Mouse (Mus musculus): ENCODE measurements around the gene 1700122O11Rik.

1700122O11Rik gene

DNA sequence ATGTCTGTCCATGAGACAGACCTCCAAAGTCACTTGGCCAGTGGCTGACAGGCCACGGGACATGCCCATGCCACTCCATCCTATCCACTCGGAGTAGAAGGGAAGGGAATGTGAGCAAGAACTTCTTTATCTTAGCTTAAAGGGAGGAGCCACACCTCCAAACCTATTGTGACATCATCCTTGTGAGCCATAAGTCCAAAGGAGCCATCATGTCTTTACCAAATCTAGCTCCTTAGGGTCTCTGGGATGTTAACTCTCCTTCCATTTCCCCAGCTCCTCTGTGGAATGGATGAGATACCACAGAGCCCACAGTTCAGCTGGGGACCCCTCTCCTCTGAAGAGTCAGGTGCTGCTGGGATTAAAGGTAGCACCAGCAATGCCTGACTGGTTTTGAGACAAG is at the start of gene 1700122O11Rik:
1700122O11Rik (minus strand) TSS at position 101 of the 400 bp plus-strand sequence.
- no peak for DNase-seq (ENCODE audit: low read depth, low spot score)

DNA sequence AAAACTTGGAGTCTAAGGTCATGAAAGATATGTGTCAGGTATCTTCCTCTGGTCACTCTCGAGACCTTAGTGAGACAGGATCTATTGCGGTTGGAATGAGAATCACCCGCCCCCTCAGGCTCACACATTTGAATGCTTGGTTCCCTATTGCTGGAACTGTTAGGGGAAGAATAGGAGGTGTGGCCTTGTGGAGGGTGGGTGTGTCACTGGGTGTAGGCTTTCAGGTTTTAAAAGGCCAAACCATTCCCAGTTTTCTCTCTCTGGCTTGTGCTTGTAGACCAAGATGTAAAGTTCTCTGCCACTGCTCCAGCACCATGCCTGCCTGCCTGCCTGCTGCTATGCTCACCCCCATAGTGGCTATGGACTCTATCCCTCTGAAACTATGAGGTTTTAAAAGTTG is 42.5 kb upstream of the 1700122O11Rik start:
- no peak for DNase-seq (ENCODE audit: low read depth, low spot score)

DNA sequence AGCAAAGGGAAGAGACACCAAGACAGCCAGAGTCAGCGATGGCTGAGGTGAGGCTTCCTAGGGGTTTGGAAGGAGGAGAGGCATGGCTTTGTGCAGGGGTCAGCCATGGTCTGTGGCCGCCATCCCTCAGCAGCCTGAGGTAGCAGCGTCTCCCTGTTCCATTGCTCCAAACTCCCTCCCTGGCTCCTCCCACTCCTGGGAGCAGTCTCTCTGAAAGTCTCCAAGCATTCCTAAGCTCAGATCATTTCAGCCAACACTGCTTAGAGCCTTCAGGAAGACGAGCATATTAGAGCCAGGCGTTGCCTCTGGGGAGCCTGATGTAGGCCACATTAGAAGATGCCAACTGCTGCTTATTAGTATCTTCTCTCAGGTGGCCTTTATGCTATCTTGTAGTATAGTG is 29.6 kb upstream of the 1700122O11Rik start:
- DNase-seq (ENCODE audit: low read depth, low spot score) = no peak

DNA sequence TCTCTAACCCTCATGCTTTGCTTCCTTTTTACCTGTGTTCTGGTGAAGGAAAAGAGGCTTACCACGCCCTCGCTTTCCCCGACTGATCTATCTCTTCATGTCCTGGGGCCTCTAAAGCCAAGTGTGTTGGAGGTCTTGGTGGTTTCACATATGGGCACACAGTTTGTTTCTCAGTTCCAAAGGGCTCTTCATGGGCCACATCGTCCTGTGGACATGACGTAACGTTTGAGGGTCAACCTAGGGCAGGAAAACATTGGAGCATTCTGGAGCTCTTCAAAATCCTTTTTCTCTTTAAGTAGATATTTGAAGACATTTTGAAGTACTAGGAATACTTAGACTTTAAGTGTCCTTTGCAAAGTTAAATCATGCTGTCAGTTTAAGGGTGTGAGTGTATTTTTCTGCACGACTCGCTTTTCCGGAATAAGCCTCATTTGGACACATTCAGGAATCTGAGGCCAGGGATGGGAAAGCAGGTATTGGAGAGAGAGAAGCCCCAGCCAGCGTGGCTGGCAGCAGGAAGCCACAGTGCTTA is 29.1 kb upstream of the 1700122O11Rik start:
- no peak for DNase-seq (ENCODE audit: low read depth, low spot score)

DNA sequence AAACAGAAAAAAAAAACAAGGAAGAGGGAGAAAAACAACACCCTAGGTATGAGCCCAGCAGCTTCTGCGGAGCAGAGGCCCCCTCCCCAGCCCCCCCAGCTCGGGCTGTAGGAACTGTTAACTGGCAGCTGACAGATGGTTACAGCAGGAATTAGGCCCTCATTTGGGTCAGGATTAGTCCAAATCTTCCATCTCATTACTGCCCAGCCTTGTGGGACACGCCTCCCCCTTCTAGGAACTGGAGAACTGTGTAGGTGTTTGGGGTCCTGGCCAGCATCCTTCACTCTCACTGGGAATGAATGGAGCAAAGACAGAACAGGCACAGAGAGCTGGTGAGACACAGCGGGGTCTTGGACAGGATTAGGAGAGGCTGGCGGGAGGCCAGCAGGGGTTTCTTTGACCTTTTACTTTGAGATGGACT is 27.0 kb upstream of the 1700122O11Rik start:
- DNase-seq (ENCODE audit: low read depth, low spot score) = no peak

DNA sequence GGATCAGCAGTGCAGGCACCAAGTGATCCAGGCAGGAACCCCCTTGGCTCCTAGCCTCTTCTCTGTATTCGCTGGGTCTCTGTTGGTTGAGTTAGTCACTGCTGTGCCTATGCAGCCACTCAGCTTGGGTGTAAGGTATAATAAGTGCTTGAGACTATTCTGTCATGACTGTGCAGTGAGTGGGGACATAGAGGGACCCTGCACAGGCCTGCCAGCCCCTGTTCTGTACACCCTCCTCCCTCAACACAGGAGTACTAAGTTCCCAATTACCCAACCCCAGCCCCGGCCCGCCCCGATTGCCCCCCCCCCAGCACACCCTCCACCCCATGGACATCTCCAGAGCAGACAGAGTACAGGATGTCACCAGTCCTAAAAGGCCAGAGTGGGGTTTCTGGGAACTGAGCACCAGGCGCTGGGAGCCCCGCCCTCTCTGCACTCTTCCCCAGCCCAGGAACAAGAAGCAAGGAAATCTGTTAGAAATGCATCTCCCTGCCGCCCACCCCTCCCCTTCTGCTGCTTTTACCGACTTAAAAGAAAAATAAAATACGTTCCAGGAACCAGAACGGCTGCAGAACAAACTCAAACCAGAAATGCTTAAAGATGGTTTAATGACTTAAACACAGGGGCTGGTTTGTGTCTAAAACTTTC is 26.2 kb upstream of the 1700122O11Rik start:
- DNase-seq (ENCODE audit: low read depth, low spot score) = no peak

DNA sequence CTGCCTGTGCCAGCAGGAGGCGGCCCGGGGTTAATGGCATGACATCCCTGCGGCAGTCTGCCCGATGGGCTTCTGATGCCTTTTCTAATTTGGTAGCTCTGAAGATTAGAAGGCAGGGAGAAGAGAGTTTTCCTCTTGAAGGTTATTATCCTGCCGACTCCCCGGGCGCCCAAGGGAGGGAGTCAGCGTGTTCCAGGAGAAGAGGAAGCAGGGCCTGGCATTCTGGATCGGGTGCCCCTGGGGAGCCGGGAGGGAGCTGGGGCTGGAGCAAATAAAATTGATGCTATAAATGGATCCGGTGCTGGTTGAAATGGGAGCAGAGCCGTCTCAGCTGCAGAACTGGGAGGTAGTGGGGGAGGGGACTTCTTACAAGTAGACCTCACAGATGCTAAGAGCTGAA is 19.3 kb upstream of the 1700122O11Rik start:
- DNase-seq (ENCODE audit: low read depth, low spot score) = no peak

DNA sequence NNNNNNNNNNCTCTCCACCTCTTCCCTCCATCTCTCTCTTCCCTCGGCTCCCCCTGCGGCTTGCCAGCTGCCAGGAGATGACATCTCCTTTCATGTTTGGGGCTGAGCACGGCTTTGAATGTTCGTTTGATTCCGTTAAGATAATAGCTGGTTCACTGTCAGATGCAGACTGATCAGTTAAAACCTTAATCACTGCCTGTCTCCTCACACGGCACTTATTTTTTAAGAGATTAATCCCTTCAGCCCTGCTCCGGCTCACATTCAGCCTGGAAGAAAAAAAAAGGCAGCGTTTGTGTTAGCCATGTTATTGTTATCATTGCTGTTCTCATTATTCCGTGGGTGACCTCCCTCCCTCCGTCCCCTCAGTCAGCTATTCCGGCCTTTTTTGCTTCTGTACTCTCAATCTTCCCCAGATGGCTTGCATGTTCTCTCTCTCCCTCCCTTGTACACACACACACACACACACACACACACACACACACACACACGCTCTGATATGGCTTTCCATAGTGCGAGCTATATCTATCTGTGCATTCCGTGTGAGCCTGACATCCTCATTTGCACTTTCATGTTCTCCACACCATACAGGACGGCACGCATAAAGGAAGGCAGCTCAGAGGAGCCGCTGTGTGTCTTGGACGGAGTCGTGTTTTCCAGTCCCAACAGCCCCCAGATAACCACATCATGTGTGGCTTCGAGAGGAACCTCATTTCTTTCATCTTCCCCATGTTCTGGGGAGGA is 17.2 kb upstream of the 1700122O11Rik start:
- DNase-seq (ENCODE audit: low read depth, low spot score) = no peak

DNA sequence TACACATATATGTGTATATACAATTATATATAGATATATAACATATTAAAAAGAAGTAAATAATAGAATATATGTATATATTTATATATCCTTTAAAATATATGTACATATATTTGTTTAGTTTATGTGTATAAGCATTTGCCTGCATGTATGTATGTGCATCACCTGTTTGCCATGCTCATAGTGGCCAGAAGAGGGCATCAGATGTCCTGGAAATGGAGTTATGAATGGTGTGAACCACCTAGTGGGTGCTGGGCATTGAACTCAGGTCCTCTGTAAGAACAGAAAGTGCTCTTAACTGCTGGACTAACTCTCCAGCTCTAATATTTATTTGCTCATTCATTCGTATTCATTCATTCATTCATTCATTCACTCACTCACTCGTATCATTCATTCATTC is 15.6 kb upstream of the 1700122O11Rik start:
- no peak for DNase-seq (ENCODE audit: low read depth, low spot score)

DNA sequence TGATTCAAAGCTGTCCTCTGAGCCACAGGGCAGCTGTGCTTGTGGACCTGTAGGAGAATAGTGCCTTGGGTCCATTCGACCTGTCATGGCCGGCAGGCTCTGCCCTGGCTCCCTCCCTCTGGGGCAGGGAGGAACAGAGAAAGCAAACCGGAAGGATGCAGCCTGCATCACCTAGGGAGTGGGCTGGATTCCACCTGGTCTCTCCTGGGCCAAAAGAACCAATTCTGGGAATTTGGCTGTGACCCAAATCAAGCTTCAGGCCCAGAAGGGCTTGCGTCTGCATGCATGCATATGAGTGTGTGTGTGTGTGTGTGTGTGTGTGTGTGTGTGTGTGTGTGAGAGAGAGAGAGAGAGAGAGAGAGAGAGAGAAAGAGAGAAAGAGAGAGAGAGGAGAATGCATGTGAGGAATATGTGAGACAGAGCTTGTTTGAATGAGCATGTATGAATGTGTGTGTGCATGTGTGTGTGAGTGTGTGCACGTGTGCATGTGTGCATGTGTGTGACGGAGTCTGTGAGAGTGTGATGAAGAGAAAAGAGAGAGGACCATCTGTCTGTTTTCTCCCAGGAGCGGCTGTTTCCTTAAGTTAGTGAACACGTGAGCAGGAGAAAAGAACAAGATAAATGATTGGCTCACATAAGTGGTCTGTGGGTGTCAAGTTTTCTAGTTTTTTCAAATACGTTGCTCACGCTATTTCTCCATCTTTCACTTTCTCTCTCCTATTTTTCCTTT is 14.4 kb upstream of the 1700122O11Rik start:
- no peak for DNase-seq (ENCODE audit: low read depth, low spot score)

DNA sequence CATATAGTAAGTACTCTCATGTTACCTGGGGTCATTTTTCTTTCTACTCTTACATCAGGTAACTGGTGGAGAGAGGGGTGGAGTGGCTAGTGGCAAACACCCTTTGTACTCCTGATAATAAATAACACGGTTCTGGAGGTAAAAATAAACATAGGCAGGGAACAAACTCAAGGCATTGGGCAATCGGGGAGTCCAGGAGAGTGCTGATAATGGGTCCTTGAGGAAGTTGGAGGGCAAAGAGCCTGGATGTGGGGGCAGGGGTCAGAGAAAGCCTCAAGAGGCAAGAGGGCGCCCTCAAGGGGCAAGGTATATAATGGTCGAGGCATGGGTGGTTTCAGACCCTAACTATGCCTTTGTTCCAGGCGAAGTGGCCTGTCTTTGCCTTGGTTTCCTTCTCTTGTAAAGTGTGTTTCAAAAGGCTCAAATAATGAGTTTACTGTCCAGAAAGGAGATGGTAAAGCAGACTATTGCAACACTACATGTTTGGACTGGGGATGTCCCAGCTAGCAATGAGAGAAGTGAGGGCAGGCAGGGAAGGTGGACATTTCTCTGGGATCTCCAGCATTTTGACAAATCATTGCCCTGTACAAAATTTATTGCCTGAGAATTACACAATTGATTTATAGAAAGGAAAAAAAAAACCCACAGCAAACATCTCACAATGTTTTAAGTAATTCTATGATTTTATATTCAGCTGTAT is 13.7 kb upstream of the 1700122O11Rik start:
- DNase-seq (ENCODE audit: low read depth, low spot score) = no peak

DNA sequence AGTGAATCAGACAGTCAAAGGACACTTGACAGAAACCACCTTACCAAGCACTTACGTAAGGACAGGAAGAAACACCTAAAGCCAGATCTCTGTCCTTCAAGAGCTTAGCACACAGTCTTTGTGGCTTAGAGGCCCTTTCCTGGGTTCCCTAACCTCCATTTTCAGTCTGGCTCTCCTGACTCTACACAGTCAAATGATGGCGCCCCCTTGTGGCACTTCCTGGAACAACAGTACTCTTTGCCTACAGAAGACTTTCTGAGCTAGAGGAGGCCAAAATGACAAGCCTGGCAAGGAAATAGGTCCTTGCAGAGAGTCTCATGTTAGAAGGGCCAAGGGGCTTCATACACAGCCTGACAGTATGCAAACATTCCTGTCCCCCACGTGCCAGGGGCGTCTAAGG is 7.5 kb upstream of the 1700122O11Rik start:
- no peak for DNase-seq (ENCODE audit: low read depth, low spot score)

DNA sequence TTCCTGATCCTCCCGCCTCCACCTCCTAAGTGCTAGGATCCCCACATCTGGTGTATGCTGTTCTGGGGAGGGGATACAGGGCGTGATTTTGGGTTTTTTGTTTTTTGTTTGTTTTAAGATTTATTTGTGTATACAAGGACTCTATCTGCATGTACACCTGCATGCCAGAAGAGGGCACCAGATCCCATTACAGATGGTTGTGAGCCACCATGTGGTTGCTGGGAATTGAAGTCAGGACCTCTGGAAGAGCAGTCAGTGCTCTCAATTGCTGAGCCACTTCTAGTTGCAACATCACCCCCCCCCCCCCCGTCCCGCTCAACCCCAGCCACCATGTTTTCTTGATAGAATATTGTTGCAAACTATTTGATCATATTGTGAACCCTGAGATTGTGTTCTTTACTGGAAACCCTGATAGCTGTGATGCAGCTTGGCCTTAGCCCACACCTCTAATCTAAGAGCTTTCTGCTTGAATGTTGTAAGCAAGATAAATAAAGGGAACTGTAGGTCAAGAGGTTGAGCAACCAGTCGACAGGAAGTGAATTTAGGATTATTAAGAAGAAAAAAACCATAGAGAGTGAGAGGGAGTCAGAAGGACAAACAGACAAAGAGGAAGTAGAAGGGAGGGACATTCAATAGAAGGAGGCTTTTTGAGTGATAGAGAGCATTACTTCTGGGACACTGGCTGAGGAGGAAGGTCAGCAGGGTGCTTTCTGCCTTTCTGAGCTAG is 5.2 kb upstream of the 1700122O11Rik start:
- DNase-seq (ENCODE audit: low read depth, low spot score) = no peak

DNA sequence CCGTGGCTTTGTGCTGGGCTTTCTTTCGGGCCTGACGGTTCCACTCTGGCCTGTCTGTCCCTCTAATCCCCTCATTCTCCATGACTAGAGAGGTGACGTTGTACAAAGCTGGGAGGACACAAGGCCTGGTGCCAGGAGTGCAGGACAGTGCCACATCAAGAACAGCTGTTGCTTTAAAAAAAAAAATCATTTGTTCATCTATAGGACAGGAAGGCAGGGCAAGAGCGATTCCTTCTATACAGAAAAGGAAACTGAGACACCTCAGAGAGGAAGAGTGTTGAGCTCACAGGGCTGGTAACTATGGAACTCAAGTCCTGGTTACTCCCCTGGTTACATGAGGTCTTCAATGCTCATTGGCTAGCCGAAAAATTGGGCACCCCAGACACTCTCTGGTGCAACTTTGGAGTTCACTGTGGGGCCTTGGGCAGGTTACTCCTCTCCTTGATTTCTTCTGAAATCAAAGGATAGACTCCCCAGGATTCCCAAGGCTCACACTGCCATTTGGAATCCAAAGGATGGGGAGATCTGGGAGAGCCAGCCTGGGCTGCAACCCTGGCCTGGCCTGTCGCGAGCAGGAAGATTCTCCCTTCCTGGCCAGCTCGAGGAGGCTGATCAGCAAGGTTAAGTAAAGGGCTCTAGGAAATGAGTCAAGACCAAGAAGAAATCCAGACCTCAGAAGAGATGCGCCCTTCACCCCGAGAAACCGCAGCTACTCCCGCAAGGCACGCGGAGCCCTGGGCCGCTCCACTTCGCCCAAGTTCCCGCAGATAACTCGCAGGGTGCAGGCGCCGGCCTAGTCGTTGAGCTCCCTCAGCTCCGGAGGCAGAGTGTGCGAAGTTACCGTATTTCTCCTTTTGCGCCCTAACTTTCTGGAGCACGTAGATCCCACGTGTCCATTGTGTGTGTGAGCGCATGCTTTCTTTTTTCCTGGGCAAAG is 3.5 kb upstream of the 1700122O11Rik start:
- peak; percentile 61 for DNase-seq (ENCODE audit: low read depth, low spot score)

DNA sequence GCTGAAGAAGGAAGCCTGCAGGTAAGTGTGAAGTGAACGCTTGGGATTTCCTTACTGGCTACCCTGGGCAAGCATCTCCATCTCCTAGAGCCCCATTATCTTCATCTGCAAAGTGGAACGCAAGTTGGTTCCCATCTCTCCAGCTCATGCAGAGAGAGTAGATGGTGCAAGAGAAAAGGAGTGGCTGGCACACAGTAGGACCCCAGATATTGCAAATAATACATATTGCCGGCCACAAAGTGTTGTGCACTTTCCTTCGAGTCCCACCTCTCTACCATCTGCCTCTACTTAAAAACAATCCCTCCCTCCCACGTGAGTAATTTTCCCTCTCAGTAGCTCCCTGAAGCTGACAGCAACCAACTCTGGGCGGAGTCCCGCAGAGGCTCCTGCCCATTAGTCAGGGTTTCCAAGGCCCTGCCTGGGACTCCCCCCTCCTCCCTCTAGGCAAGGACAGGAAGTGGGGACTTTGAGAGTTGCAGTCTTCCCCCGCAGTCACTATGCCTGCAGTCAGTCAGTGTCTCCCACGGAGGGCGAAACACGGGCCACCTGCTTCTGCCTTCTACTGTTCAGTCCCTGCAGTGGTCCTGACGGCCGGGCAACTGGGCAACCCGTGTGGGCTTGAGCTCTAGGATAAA is 1.3 kb upstream of the 1700122O11Rik start:
- DNase-seq (ENCODE audit: low read depth, low spot score) = no peak

DNA sequence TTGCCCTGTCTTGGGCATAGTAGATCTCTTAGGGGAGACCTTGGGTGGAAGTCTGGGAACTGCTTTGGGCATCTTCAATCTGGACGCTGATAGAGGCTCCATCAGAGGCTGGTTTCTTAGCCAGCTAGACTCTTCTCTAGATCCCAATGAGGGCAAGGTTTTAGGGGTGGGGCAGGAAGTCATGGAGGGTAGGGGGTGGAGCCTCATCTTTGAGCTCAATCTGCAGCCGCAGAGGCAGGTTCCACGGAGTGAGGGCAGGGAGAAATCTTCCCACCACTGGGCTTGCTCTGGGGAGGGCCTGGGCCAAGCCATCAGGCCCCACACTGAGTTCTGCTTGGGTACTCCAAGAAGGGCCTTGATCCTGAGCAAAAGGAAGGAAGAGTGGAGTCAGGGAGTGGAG is 1.2 kb downstream of the 1700122O11Rik start:
- DNase-seq (ENCODE audit: low read depth, low spot score) = no peak

DNA sequence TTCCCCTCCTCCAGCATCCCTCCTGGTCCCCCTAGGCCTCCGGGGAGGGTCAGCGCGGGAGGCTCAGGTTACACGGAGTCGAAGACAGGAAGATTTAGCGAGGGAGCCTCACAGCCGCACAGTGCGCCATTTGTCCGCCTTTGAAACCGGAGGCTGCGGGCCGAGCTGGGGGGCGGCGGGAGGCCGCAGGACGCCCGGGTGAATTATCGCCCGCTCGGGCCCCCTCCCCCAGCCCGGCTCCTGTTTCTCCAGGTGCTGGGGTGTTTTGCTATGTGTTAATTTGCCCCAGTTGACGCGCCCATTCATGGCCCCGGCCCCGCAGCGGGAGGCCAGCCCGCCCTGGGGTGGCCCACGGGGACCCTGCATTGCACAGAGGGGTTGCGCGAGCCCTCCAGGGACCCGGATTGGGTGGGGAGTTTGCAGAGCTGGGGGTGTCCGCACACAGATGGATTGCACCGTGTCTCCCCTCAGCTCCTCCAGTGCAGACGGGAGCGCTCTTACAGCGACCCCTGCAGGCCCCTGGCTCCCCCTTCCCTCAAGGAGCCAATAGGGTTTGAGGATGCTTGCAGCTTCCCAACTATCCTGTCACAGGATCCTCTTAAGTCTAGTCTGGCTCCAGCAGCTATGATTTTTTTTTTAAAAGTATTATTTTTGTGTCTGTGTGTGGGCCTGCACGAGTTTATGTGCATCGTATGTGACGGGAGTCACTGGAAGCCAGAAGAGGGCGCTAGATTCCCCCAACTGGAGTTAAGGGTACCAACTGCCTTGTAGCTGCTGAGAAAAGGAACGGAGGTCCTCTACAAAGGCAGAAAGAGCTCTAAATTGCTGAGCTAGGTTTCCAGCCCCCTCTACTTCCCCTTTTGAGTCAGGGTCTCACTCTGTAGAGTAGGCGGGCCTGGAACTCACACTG is 6.3 kb downstream of the 1700122O11Rik start:
- DNase-seq (ENCODE audit: low read depth, low spot score) = no peak

DNA sequence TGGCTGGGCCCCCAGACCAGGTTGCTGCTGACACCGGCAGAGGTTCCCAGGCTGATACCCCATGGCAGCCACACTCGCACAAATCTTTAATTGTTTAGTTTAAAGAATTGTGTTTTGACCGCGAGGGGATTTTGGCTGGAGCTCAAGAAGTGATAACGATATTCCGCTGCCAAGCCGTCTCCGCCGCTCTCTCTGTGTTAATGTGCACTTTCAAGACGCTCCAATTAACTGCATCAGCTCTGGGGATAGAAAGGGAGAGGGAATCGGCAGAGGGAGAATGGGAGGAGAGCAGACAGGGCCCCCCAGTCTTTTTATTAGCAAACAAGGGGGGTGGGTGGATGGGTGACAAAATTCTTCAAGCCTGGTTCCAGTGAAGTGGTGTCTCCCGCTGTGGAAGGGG is 8.9 kb downstream of the 1700122O11Rik start:
- no peak for DNase-seq (ENCODE audit: low read depth, low spot score)
